Mouse (Mus musculus): ENCODE results near the gene Arl6ip1. TPM values are rescaled to one million over a fixed set of nuclear protein-coding genes. Genes with fewer than 3 reads are reported as not detected.

Arl6ip1 gene
- total and polyA plus RNA-seq, 3 experiments: 89.7 to 199 (median 188) TPM

DNA sequence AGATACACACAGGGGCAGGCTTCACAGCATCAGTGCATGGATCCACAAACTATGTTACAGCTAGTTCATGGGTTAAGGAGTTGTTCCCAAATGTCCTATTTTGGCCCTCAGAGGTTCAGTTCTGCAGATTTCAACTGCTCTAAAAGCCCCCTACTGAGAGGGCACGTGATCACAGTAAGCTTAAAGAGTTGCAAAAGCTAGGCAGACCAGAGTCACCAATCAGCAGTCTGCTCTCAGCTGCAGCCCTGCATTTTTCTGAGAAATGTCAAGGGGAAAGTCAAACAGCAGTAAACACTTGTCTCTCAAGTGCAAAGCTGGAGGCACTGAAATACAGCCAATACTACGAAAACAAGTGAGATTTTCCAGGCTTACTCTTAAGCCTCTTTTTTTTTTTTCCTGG is 10.3 kb downstream of the Arl6ip1 start (continued):
- TF ChIP-seq EP300 (IDR thresholded peaks at IDR 0.05; ENCODE audit: low read depth in 1 of 2, low read length in 2 of 2) (no peak), GABPA (IDR thresholded peaks at IDR 0.05; ENCODE audit: low read depth, low read length) (no peak), BHLHE40 (IDR thresholded peaks at IDR 0.05; ENCODE audit: borderline replicate concordance, low read depth, low read length) (peak; percentile 83), ZC3H11A (IDR thresholded peaks at IDR 0.05; ENCODE audit: low read depth, low read length) (no peak), CHD1 (IDR thresholded peaks at IDR 0.05; ENCODE audit: low read depth, low read length) (no peak), MAFK (IDR thresholded peaks at IDR 0.05; ENCODE audit: borderline replicate concordance, low read depth, low read length) (no peak)

DNA sequence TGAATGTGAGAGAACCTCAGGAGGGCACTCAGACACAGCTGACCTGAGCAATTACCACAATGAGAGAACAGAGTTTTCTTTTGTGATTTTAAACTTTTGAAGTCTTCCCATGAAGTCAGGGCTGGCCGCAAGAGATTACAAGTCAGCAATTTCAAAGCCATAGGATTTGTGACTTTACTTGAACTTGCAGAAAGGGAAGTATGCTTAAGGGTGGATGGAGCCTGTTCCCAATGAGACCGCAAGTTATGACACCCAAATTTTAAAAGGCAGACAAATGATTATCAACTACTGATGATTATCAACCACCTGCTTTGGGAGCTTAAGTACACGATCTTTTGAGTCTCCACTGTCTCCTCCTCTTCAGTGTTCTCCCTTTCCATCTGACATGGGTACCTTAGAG is 11.0 kb downstream of the Arl6ip1 start:
- no peaks in the 10 kb centered on the region for H3K9me3 ChIP-seq (replicated peaks; ENCODE audit: insufficient read depth, low read length)
- peak; percentile 81 for DNase-seq (ENCODE audit: low read depth, low spot score)
- peaks cover 15 to 44% of the 10 kb centered on the region in 2 experiments for H3K36me3 ChIP-seq (ENCODE audit: control insufficient read depth in 1 of 2, insufficient read depth in 2 of 2, low read length in 2 of 2)
- H3K4me3 ChIP-seq (ENCODE audit: control insufficient read depth in 1 of 2, insufficient read depth in 1 of 2, low read depth in 2 of 2, low read length in 2 of 2): no peak overlapping the region; a peak in 1 of 4 replicates
- peaks cover 28% of the 10 kb centered on the region for H3K79me2 ChIP-seq (ENCODE audit: control insufficient read depth, insufficient read depth, low read length, poor library complexity)
- peaks cover 15 to 23% of the 10 kb centered on the region in 2 experiments for H3K4me1 ChIP-seq (ENCODE audit: control insufficient read depth in 1 of 2, insufficient read depth in 2 of 2, low read length in 2 of 2)
- H3K27me3 ChIP-seq (ENCODE audit: control insufficient read depth in 1 of 2, insufficient read depth in 2 of 2, low read length in 2 of 2): no peaks in the 10 kb centered on the region
- H3K9ac ChIP-seq (ENCODE audit: control insufficient read depth, low read depth, low read length, poor library complexity, severe bottlenecking): peak overlapping the region; percentile 17; the same call in 1 of the 2 replicates
- TF ChIP-seq MAX (IDR thresholded peaks at IDR 0.05; ENCODE audit: low read length) (0 out of 2 replicates have a peak, but pooled peaks have one; percentile 34), TBP (IDR thresholded peaks at IDR 0.05; ENCODE audit: low read depth, low read length) (0 out of 2 replicates have a peak, but pooled peaks have one; percentile 15), NELFE (IDR thresholded peaks at IDR 0.05; ENCODE audit: low read depth, low read length) (peak; percentile 28; the same call in 1 of the 2 replicates), MAZ (IDR thresholded peaks at IDR 0.05; ENCODE audit: low read depth, low read length) (no peak), SMC3 (IDR thresholded peaks at IDR 0.05; ENCODE audit: low read depth, low read length) (no peak), ZMIZ1 (IDR thresholded peaks at IDR 0.05; ENCODE audit: low read depth, low read length) (no peak), GATA1 (IDR thresholded peaks at IDR 0.05; ENCODE audit: low read depth, low read length) (peak; percentile 85), MAFK (IDR thresholded peaks at IDR 0.05; ENCODE audit: borderline replicate concordance, low read depth, low read length) (peak; percentile 79; the same call in 1 of the 2 replicates), ZNF384 (IDR thresholded peaks at IDR 0.05; ENCODE audit: low read depth, low read length) (no peak), CHD1 (IDR thresholded peaks at IDR 0.05; ENCODE audit: low read depth, low read length) (0 out of 2 replicates have a peak, but pooled peaks have one; percentile 34), TCF12 (IDR thresholded peaks at IDR 0.05; ENCODE audit: low read depth, low read length) (peak; percentile 78), KAT2A (conservative IDR thresholded peaks at IDR 0.05; ENCODE audit: low read depth, low read length) (no peak), ETS1 (IDR thresholded peaks at IDR 0.05; ENCODE audit: low read depth, low read length) (peak; percentile 94), ZKSCAN1 (IDR thresholded peaks at IDR 0.05; ENCODE audit: low read depth, low read length) (no peak), EP300 (IDR thresholded peaks at IDR 0.05; ENCODE audit: low read depth in 1 of 2, low read length in 2 of 2) (peak; percentile 56 to 83), TAL1 (IDR thresholded peaks at IDR 0.05; ENCODE audit: low read length) (peak; percentile 79), GABPA (IDR thresholded peaks at IDR 0.05; ENCODE audit: low read depth, low read length) (peak; percentile 75; the same call in 1 of the 2 replicates), CHD2 (IDR thresholded peaks at IDR 0.05; ENCODE audit: low read length) (no peak), RCOR1 (IDR thresholded peaks at IDR 0.05; ENCODE audit: low read depth, low read length) (peak; percentile 88), USF1 (IDR thresholded peaks at IDR 0.05; ENCODE audit: low read depth, low read length) (0 out of 2 replicates have a peak, but pooled peaks have one; percentile 21), MEF2A (IDR thresholded peaks at IDR 0.05; ENCODE audit: extremely low read depth, insufficient replicate concordance, low read depth, low read length, poor library complexity, severe bottlenecking) (0 out of 2 replicates have a peak, but pooled peaks have one; percentile 3)
- peak overlapping the region; percentile 88 for H3K27ac ChIP-seq (ENCODE audit: control insufficient read depth, low read depth, low read length)
